Mouse (Mus musculus) lung, postnatal 0 days (tissue): ENCODE data around the gene Tmem229b.

Experiments
- CTCF ChIP-seq: IDR thresholded peaks from 2 replicates; pipeline ENCODE4 v1.5.1; 2016; ENCODE audit warnings: antibody characterized with exemption, mild to moderate bottlenecking
- EP300 ChIP-seq: IDR thresholded peaks from 2 replicates; pipeline ENCODE4 v1.6.1; 2016; ENCODE audit warnings: antibody characterized with exemption, mild to moderate bottlenecking, control low read depth

- TF ChIP-seq CTCF (no peak), EP300 (no peak)
Measured at GRCm38 (mm10) chr12:78975836-78976235, 31.6 kb downstream of the Tmem229b start.
